Mouse (Mus musculus) spleen, adult 10 weeks (tissue): Measurements from ENCODE around the gene Scgb2b24. TPM values are rescaled to one million over a fixed set of nuclear protein-coding genes. Genes with fewer than 3 reads are reported as not detected.

Experiments
- polyA plus RNA-seq: library from polyadenylated mRNA; stranded (reverse); fragments of 350-450 nt; fragmentation: Illumina TruSeq; extraction: RNeasy Lipid Tissue Mini Kit (QIAGEN cat#74804); gene quantifications from one replicate; pipeline ENCODE4 v1.2.3, GENCODE M21; 2015; ENCODE audit warnings: low replicate concordance; ENCODE audit not compliant: insufficient read depth

The Scgb2b24 gene
- polyA plus RNA-seq: not detected

DNA sequence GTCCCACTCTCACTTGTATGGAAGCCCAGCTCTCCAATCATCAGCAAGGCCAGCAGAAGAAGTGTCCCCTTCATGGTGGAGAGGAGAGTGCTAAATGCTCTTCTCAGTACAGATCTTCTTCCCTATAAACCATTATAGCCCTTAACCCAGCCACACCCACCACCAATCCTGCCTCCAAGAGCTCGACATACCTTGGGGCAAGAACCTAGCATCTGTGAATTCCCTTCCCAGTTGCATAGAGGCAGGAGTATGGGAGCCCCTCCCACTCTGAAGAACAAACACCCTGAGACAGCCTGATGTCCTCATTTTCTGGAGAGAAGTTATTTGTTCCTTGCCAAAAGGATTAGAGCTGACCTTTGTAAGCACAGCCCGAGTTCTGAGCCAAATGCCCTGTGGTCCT, at the start of gene Scgb2b24:
TSS of gene Scgb2b24 (minus strand) at position 101 of the 400 bp plus-strand sequence.

GRCm38 (mm10) chr7:33743499-33743898, 4.4 kb upstream of the Scgb2b24 start, which contains the start of gene Scgb1b24:
TSS of gene Scgb1b24 (plus strand) at chr7:33743799.

Other genes with a start within 250 kb of the Scgb2b24 start
- gene Scgb2b21, start 218.9 kb downstream of the Scgb2b24 start, polyA plus RNA-seq: not detected
- not detected for gene Scgb1b24, start 4.5 kb upstream of the Scgb2b24 start, polyA plus RNA-seq
- not detected for gene Scgb2b26, start 205.7 kb upstream of the Scgb2b24 start, polyA plus RNA-seq